Mouse (Mus musculus) liver, embryonic 11.5 days (tissue): Measurements from ENCODE around the gene Vax2. TPM values are rescaled to one million over a fixed set of nuclear protein-coding genes. Genes with fewer than 3 reads are reported as not detected.

Experiments used
- ATAC-seq: fragments of 200-750 bp; cut with Nextera tagmentation; replicated peaks from 2 replicates; pipeline ENCODE4 v1.8.0; 2017; ENCODE audit warnings: moderate number of reproducible peaks, mild to moderate bottlenecking, moderate TSS enrichment, moderate library complexity; ENCODE audit not compliant: low FRiP score
- DNase-seq: peaks from one replicate; pipeline ENCODE4 v3.0.0-alpha.2; 2017; ENCODE audit warnings: low spot score
- H3K27ac ChIP-seq: fragments of 300-500 bp; sonication (generic); 2 replicates; pipeline ENCODE4 v1.5.1; 2014; ENCODE audit warnings: mild to moderate bottlenecking, low read depth, low read length, control low read depth
- H3K27me3 ChIP-seq: fragments of 300-500 bp; sonication (generic); replicated peaks from 2 replicates; pipeline ENCODE4 v1.6.1; 2014; ENCODE audit warnings: low read length, mixed read lengths; ENCODE audit not compliant: control insufficient read depth, insufficient read depth
- H3K36me3 ChIP-seq: fragments of 300-500 bp; sonication (generic); 2 replicates; pipeline ENCODE4 v1.6.1; 2014; ENCODE audit warnings: mild to moderate bottlenecking, low read length, moderate library complexity, mixed read lengths; ENCODE audit not compliant: control insufficient read depth, insufficient read depth
- H3K4me1 ChIP-seq: fragments of 300-500 bp; sonication (generic); replicated peaks from 2 replicates; pipeline ENCODE4 v1.6.1; 2014; ENCODE audit warnings: low read length, mixed read lengths; ENCODE audit not compliant: control insufficient read depth, insufficient read depth
- H3K4me2 ChIP-seq: fragments of 300-500 bp; sonication (generic); 2 replicates; pipeline ENCODE4 v1.6.1; 2014; ENCODE audit warnings: mild to moderate bottlenecking, control low read depth, moderate library complexity
- H3K4me3 ChIP-seq: fragments of 300-500 bp; sonication (generic); 2 replicates; pipeline ENCODE4 v1.5.1; 2014; ENCODE audit warnings: low read depth, low read length, control low read depth
- H3K9ac ChIP-seq: fragments of 300-500 bp; sonication (generic); 2 replicates; pipeline ENCODE4 v1.6.1; 2014; ENCODE audit warnings: low read depth, low read length, control low read depth
- H3K9me3 ChIP-seq: fragments of 300-500 bp; sonication (generic); 2 replicates; pipeline ENCODE4 v1.6.1; 2016; ENCODE audit warnings: low read length, inconsistent platforms, mixed read lengths; ENCODE audit not compliant: control insufficient read depth
- WGBS: fragments of 180-500 bp; shearing (Covaris S2); extraction: QIAGEN DNeasy Blood & Tissue Kit; methylation state at CpG from one replicate; pipeline ENCODE4 v1.1.7; 2014; 5-methylcytosine and 5-hydroxymethylcytosine counted together
- polyA plus RNA-seq: library from polyadenylated mRNA; unstranded; fragments of >200 nt; fragmentation: Nextera tagmentation; extraction: Ambion mirVana; gene quantifications from 2 replicates; pipeline ENCODE4 v1.2.1, GENCODE M21; 2014

Vax2 gene
- polyA plus RNA-seq, 1 experiment from 2014 or later, result not detected

DNA sequence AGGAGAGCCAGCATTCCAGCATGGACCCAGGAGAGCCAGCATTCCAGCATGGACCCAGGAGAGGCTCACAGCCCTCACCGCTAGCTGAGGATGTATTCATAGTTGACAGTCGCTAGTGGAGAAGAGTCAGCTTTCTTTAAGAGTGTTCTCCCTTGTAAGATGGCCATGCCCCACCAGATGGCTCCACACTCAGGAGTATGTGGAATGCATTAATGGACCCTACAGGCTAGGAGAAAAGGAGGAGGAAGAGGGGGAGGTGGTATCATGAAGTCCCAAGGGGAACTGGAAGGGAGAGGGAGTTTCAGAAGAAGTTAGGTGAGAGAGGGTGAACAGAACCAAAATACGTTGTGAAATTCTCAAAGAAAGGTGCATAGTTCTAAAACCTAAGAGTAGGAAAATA, 15.3 kb upstream of the Vax2 start:
- Histone ChIP-seq H3K4me2 (no peak overlapping the region), H3K9me3 (no peaks in the 10 kb centered on the region), H3K27me3 (peaks cover 95% of the 10 kb centered on the region), H3K4me1 (no peaks in the 10 kb centered on the region), H3K36me3 (no peaks in the 10 kb centered on the region), H3K9ac (no peak overlapping the region), H3K4me3 (no peak overlapping the region), H3K27ac (no peak overlapping the region)
- no peak for DNase-seq
- 7% methylated on average over 3 of the region's 3 CpGs for WGBS
- ATAC-seq, result no peak

DNA sequence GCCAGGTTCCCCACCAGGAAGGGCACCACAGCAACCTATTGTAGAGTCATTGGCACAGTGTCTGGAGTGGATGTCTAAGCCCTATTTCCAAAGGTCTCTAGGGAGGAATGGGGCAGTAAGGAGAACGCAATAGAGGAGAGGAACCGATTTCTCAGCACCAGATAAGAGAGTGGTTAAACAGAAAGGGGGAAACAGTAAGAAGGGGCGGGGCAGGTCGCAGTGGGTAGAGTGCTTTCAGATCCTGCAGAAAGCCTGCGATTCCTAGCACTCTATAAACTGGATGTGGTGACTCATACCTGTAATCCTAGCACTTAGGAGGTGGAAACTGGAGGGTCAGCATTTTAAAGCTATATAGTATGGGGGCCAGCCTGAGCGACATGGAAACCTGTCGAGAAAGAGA, 14.4 kb upstream of the Vax2 start:
- H3K4me2 ChIP-seq, result no peak overlapping the region
- H3K4me1 ChIP-seq, result no peaks in the 10 kb centered on the region
- peaks cover 94% of the 10 kb centered on the region for H3K27me3 ChIP-seq
- WGBS, result 2% methylated on average over 7 of the region's 7 CpGs
- DNase-seq (no peak), ATAC-seq (no peak)
- H3K9me3 ChIP-seq, result no peaks in the 10 kb centered on the region
- no peaks in the 10 kb centered on the region for H3K36me3 ChIP-seq
- no peak overlapping the region for H3K9ac ChIP-seq
- H3K4me3 ChIP-seq, result no peak overlapping the region
- no peak overlapping the region for H3K27ac ChIP-seq

DNA sequence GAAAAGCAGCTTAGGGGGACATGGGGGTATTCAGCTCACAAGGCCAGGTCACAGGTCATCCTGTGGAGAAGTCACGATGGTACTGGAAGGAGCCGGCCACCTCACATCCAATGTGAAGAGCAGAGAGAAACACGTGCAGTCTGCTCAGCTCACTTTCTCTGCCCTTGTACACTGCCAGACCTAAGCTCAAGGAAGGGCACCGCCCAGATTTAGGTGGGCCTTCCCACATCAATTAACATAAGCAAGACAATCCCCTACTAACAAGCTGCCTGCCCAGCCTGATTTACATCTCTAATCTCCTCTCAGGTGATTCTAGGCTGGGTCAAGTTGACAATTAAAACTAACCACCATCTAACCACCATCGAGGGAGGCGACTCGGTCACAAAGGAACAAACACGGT, 13.1 kb upstream of the Vax2 start:
- Histone ChIP-seq H3K4me1 (no peaks in the 10 kb centered on the region), H3K4me3 (no peak overlapping the region), H3K9ac (no peak overlapping the region), H3K27ac (no peak overlapping the region), H3K36me3 (no peaks in the 10 kb centered on the region), H3K9me3 (no peaks in the 10 kb centered on the region), H3K27me3 (peaks cover 94% of the 10 kb centered on the region), H3K4me2 (no peak overlapping the region)
- WGBS, result 4% methylated on average over 8 of the region's 8 CpGs
- DNase-seq (no peak), ATAC-seq (no peak)

GRCm38 (mm10) chr6:83699971-83700370, 11.1 kb upstream of the Vax2 start:
- no peak for ATAC-seq
- 2% methylated on average over 5 of the region's 5 CpGs for WGBS
- no peaks in the 10 kb centered on the region for H3K36me3 ChIP-seq
- DNase-seq, result no peak
- H3K27me3 ChIP-seq, result peaks cover 93% of the 10 kb centered on the region
- no peaks in the 10 kb centered on the region for H3K4me1 ChIP-seq
- no peaks in the 10 kb centered on the region for H3K9me3 ChIP-seq
- no peak overlapping the region for H3K4me2 ChIP-seq
- H3K27ac ChIP-seq, result no peak overlapping the region
- H3K9ac ChIP-seq, result no peak overlapping the region
- no peak overlapping the region for H3K4me3 ChIP-seq

GRCm38 (mm10) chr6:83701001-83701400, 10.1 kb upstream of the Vax2 start:
- DNase-seq (no peak), ATAC-seq (no peak)
- no peaks in the 10 kb centered on the region for H3K36me3 ChIP-seq
- WGBS, result 2% methylated on average over 11 of the region's 11 CpGs
- no peak overlapping the region for H3K9ac ChIP-seq
- H3K4me1 ChIP-seq, result no peaks in the 10 kb centered on the region
- no peaks in the 10 kb centered on the region for H3K9me3 ChIP-seq
- H3K27ac ChIP-seq, result no peak overlapping the region
- H3K27me3 ChIP-seq, result peaks cover 93% of the 10 kb centered on the region
- H3K4me2 ChIP-seq, result no peak overlapping the region
- no peak overlapping the region for H3K4me3 ChIP-seq

DNA sequence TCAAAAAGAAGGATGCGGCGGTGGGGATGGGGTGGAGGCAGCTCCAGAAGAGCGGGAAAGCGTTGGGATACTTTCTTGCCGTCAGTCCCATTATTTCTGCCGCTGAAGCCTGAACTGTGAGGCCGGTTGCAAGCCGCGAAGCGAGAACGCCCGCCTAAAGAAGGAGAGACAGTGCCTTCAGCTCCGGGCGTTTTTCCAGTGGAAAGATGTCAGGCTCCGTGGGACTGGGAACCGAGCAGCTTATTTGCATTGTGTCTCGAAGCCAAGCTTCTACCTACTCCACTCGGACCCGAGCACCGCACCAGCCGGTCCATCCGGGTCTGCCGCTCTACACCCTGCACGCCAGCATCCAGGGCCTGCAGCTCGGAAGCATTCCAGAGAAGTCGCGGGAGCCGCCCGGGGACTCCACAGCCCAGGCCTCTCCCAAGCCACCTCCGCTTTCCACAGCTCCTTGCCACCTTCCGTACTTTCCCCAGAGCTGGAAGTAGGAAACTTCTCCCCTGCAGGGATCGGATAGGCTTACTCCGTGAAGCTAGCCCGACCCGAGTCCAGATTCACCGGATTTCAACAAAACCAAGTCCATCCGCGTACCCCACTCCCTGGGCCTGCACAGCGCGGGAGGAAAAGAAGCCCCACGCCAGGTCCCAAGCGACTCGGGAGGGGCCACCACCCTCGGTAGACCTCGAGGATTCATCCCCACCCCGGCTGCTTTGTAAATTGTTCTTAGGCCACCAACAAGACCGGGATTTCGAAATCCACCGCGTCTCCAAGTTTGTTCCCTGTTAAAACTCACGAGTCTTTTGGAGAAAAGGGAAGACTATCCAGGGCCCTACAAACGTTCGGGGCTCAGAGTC, 8.7 kb upstream of the Vax2 start:
- no peaks in the 10 kb centered on the region for H3K36me3 ChIP-seq
- H3K4me2 ChIP-seq, result no peak overlapping the region
- no peak for ATAC-seq
- H3K9ac ChIP-seq, result no peak overlapping the region
- H3K4me1 ChIP-seq, result no peaks in the 10 kb centered on the region
- no peak overlapping the region for H3K4me3 ChIP-seq
- peaks cover 93% of the 10 kb centered on the region for H3K27me3 ChIP-seq
- DNase-seq, result no peak
- WGBS, result 2% methylated on average over 53 of the region's 53 CpGs
- H3K27ac ChIP-seq, result no peak overlapping the region
- H3K9me3 ChIP-seq, result no peaks in the 10 kb centered on the region

- Histone ChIP-seq H3K9me3 (no peaks in the 10 kb centered on the region), H3K36me3 (no peaks in the 10 kb centered on the region), H3K4me3 (no peak overlapping the region), H3K9ac (no peak overlapping the region), H3K27me3 (peaks cover 93% of the 10 kb centered on the region), H3K27ac (no peak overlapping the region), H3K4me2 (no peak overlapping the region), H3K4me1 (no peaks in the 10 kb centered on the region)
- DNase-seq (no peak), ATAC-seq (no peak)
- WGBS, result 1% methylated on average over 27 of the region's 27 CpGs
Observed at GRCm38 (mm10) chr6:83703000-83703721, 7.9 kb upstream of the Vax2 start.

DNA sequence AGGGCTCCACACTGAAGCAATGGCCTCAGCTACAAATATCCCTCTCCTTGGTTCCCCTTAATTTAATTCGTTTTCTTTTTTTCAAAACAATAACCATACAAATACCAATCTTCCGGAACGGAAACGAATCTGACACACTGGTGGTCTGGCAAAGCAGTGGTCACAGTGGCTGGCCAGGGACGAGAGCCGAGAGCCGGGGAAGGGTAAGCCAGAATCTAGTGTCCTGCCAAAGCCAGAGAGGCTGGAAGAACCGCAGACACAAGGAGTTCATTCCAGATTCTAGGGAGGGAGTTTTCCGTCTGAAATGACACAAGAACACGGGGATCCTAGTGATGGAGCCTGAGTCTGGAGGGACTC, 7.4 kb upstream of the Vax2 start:
- no peak for DNase-seq
- H3K9ac ChIP-seq, result no peak overlapping the region
- H3K9me3 ChIP-seq, result no peaks in the 10 kb centered on the region
- H3K27me3 ChIP-seq, result peaks cover 93% of the 10 kb centered on the region
- no peak overlapping the region for H3K4me2 ChIP-seq
- H3K4me1 ChIP-seq, result no peaks in the 10 kb centered on the region
- H3K27ac ChIP-seq, result no peak overlapping the region
- H3K4me3 ChIP-seq, result no peak overlapping the region
- WGBS, result 2% methylated on average over 10 of the region's 10 CpGs
- no peak for ATAC-seq
- H3K36me3 ChIP-seq, result no peaks in the 10 kb centered on the region

DNA sequence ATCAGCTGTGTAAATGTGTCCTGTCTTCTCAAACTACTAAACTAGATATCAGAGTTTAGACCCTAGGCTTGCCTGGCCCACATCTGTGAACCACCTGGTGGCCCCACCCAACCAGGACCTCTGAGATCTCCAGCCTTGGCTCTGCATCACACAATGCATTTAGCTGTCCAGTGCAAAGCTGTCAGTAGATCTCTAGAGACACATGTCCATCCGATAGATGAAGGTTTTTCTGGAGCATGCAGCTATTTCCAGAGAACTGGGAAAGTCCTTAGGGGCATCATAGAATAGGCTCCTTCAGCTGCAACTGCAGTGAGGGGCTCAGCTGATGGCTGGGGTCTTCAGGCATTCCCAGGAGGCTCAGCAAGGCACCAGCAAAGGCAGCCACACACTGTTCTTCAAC, 6.8 kb upstream of the Vax2 start:
- Histone ChIP-seq H3K4me3 (no peak overlapping the region), H3K4me1 (no peaks in the 10 kb centered on the region), H3K9ac (no peak overlapping the region), H3K4me2 (no peak overlapping the region), H3K36me3 (no peaks in the 10 kb centered on the region), H3K27me3 (peaks cover 93% of the 10 kb centered on the region), H3K27ac (no peak overlapping the region), H3K9me3 (no peaks in the 10 kb centered on the region)
- WGBS, result 10% methylated on average over 1 of the region's 1 CpGs
- ATAC-seq, result no peak
- no peak for DNase-seq
